Mouse (Mus musculus): ENCODE measurements around the gene Engase.

Engase gene

GRCm38 (mm10) chr11:118520932-118521331, 44.3 kb downstream of the Engase start:
- DNase-seq (ENCODE audit: low read depth, low spot score) = no peak

GRCm38 (mm10) chr11:118523496-118524145, 47.0 kb downstream of the Engase start:
- DNase-seq (ENCODE audit: low read depth, low spot score) = peak; percentile 77

- DNase-seq (ENCODE audit: low read depth, low spot score) = no peak
These were observed 48.4 kb downstream of the Engase start for GRCm38 (mm10) chr11:118525059-118525458.

- DNase-seq (ENCODE audit: low read depth, low spot score) = peak; percentile 66
These were observed 52.1 kb downstream of the Engase start for GRCm38 (mm10) chr11:118528761-118529160.

GRCm38 (mm10) chr11:118530313-118530712, 53.7 kb downstream of the Engase start:
- DNase-seq (ENCODE audit: low read depth, low spot score) = no peak

- DNase-seq (ENCODE audit: low read depth, low spot score) = peak; percentile 52
These were observed 57.9 kb downstream of the Engase start for GRCm38 (mm10) chr11:118534382-118535092.

- no peak for DNase-seq (ENCODE audit: low read depth, low spot score)
These were observed 61.4 kb downstream of the Engase start for GRCm38 (mm10) chr11:118538008-118538407.

Data from brain, adult 2 months (tissue).